Mouse (Mus musculus) heart, adult 8-10 months (tissue): ENCODE results near the gene Agfg1. TPM values are rescaled to one million over a fixed set of nuclear protein-coding genes. Genes with fewer than 3 reads are reported as not detected.

Experiments used
- DNase-seq: peaks from one replicate; pipeline ENCODE4 v3.0.0; 2022; ENCODE audit warnings: low spot score
- total RNA-seq, 4 experiments: library from RNA; stranded (reverse); gene quantifications; 2 replicates each; pipeline ENCODE4 v1.2.4; 2022

The Agfg1 gene
- total RNA-seq, 4 experiments from 2014 or later: 23.8 to 28.7 (median 26.0) TPM

GRCm38 (mm10) chr1:82825256-82825655, 14.0 kb upstream of the Agfg1 start:
- DNase-seq: no peak

GRCm38 (mm10) chr1:82825783-82826182, 13.5 kb upstream of the Agfg1 start:
- no peak for DNase-seq

- no peak for DNase-seq
Measured at GRCm38 (mm10) chr1:82826911-82827310, 12.4 kb upstream of the Agfg1 start.

- DNase-seq: no peak
Measured at GRCm38 (mm10) chr1:82830771-82831170, 8.5 kb upstream of the Agfg1 start.

GRCm38 (mm10) chr1:82831547-82832240, 7.6 kb upstream of the Agfg1 start:
- peak; percentile 22 for DNase-seq

GRCm38 (mm10) chr1:82832495-82833021, 6.7 kb upstream of the Agfg1 start:
- DNase-seq: no peak

GRCm38 (mm10) chr1:82833501-82833900, 5.8 kb upstream of the Agfg1 start:
- no peak for DNase-seq

- no peak for DNase-seq
Measured at GRCm38 (mm10) chr1:82834572-82834971, 4.7 kb upstream of the Agfg1 start.

GRCm38 (mm10) chr1:82836342-82837217, 2.7 kb upstream of the Agfg1 start:
- no peak for DNase-seq

GRCm38 (mm10) chr1:82837579-82837978, 1.7 kb upstream of the Agfg1 start:
- no peak for DNase-seq

GRCm38 (mm10) chr1:82838469-82839295, 601 bp upstream of the Agfg1 start:
- no peak for DNase-seq

GRCm38 (mm10) chr1:82839614-82840421, 535 bp downstream of the Agfg1 start:
- DNase-seq: no peak

- DNase-seq: no peak
Measured at GRCm38 (mm10) chr1:82855729-82856128, 16.4 kb downstream of the Agfg1 start.

GRCm38 (mm10) chr1:82858236-82858635, 19.0 kb downstream of the Agfg1 start:
- no peak for DNase-seq

- no peak for DNase-seq
Measured at GRCm38 (mm10) chr1:82860391-82860790, 21.1 kb downstream of the Agfg1 start.

GRCm38 (mm10) chr1:82870202-82870601, 30.9 kb downstream of the Agfg1 start:
- no peak for DNase-seq

- DNase-seq: no peak
Measured at GRCm38 (mm10) chr1:82879172-82879571, 39.9 kb downstream of the Agfg1 start.

- DNase-seq: no peak
Measured at GRCm38 (mm10) chr1:82880196-82880595, 40.9 kb downstream of the Agfg1 start.

- DNase-seq: no peak
Measured at GRCm38 (mm10) chr1:82893269-82893668, 54.0 kb downstream of the Agfg1 start.

GRCm38 (mm10) chr1:82900567-82900966, 61.3 kb downstream of the Agfg1 start:
- DNase-seq: no peak

GRCm38 (mm10) chr1:82901201-82901600, 61.9 kb downstream of the Agfg1 start:
- no peak for DNase-seq
